Mouse (Mus musculus): ENCODE results near the gene Slc22a18. TPM values are rescaled to one million over a fixed set of nuclear protein-coding genes. Genes with fewer than 3 reads are reported as not detected.

Slc22a18 gene
- 2.0 and 3.3 TPM in 2 replicates for polyA plus RNA-seq (2015; fragmentation: Nextera tagmentation; extraction: Ambion mirVana)

GRCm38 (mm10) chr7:143473347-143474101, at the start of gene Slc22a18:
Slc22a18 (plus strand) TSS chr7:143473736.

GRCm38 (mm10) chr7:143460874-143461273, 12.7 kb upstream of the Slc22a18 start, which contains the start of gene Cdkn1c:
Cdkn1c (minus strand) TSS chr7:143461050.

GRCm38 (mm10) chr7:143502418-143503200, 29.1 kb downstream of the Slc22a18 start, which contains the start of gene Phlda2:
Phlda2 (minus strand) TSS chr7:143503150.

Other genes with a start within 250 kb of the Slc22a18 start
- 1,242 and 2,192 TPM in 2 replicates for gene Cdkn1c, start 12.7 kb upstream of the Slc22a18 start, polyA plus RNA-seq (2015; fragmentation: Nextera tagmentation; extraction: Ambion mirVana)
- 5.1 and 5.2 TPM in 2 replicates for gene Phlda2, start 29.4 kb downstream of the Slc22a18 start, polyA plus RNA-seq (2015; fragmentation: Nextera tagmentation; extraction: Ambion mirVana)
- 116 and 140 TPM in 2 replicates for gene Nap1l4, start 75.4 kb downstream of the Slc22a18 start, polyA plus RNA-seq (2015; fragmentation: Nextera tagmentation; extraction: Ambion mirVana)
- gene Cars, start 126.4 kb downstream of the Slc22a18 start, polyA plus RNA-seq (2015; fragmentation: Nextera tagmentation; extraction: Ambion mirVana), result 21.6 and 29.9 TPM in 2 replicates
- 0.84 and 0.88 TPM in 2 replicates for gene Tnfrsf26, start 155.0 kb downstream of the Slc22a18 start, polyA plus RNA-seq (2015; fragmentation: Nextera tagmentation; extraction: Ambion mirVana)
- gene Tnfrsf22, start 175.9 kb downstream of the Slc22a18 start, polyA plus RNA-seq (2015; fragmentation: Nextera tagmentation; extraction: Ambion mirVana), result 3.5 and 5.0 TPM in 2 replicates
- 2.4 and 3.1 TPM in 2 replicates for gene Tnfrsf23, start 212.1 kb downstream of the Slc22a18 start, polyA plus RNA-seq (2015; fragmentation: Nextera tagmentation; extraction: Ambion mirVana)

Measured in adrenal gland, postnatal 0 days (tissue).